ENCODE assay signal across 7 mouse cellular contexts in the genomic region with DNA sequence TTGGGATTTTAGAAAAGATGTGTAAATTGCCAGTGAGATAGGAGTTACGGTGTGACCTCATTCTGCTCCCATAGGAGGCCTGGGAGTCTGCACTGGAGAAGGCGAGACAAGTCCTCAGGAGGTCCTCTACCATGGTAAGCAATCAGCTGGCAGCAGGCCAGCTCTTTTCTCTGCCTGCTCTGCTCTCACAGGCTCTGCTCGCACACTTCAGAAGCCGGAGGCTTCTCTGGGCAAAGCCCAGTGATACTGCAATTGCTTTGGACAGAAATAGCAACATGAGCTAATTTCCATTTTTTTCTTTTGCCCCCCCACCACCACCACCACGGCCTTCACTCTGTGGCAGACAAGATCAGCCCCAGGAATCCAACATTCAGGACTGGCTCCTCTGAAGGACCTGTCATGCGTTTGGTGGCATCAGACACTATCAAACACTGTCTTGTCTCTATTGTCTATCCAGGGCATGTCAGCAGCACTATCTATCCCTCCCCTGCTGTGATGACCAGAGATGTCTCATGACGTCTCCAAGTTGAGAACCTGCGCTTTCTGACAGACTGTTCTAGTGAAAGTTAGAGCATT.
DNase-seq lines count a peak whose midpoint lies in the region; ATAC-seq lines count a peak whose summit lies in the region.

No protein-coding gene starts in this region.

- peak; percentile 43 for DNase-seq in right cerebral cortex, postnatal 14 days
- DNase-seq in right cerebral cortex, adult 18-20 months, result no peak
- DNase-seq in embryo, embryonic 9.5 days (ENCODE audit: extremely low spot score), result peak; percentile 2
- no peak for DNase-seq in B cell, adult 2 months
- DNase-seq in gastrocnemius, postnatal 36 days, result no peak

- H3K27me3 ChIP-seq in hindbrain, embryonic 12.5 days, result no peaks in the 10 kb centered on the region
- H3K27me3 ChIP-seq in lung, embryonic 16.5 days (ENCODE audit: control insufficient read depth, insufficient read depth, low read depth, low read length), result no peaks in the 10 kb centered on the region

- no peak overlapping the region for H3K9ac ChIP-seq in hindbrain, embryonic 12.5 days
- H3K9ac ChIP-seq in lung, embryonic 16.5 days (ENCODE audit: low read length), result no peak overlapping the region

- no peak overlapping the region for H3K4me3 ChIP-seq in hindbrain, embryonic 12.5 days
- no peak overlapping the region for H3K4me3 ChIP-seq in lung, embryonic 16.5 days (ENCODE audit: low read length)

- 0 out of 2 replicates have a peak, but pooled peaks cover 10% of the 10 kb centered on the region for H3K4me1 ChIP-seq in hindbrain, embryonic 12.5 days
- H3K4me1 ChIP-seq in lung, embryonic 16.5 days (replicated peaks; ENCODE audit: control insufficient read depth, insufficient read depth, low read length), result peaks cover 14% of the 10 kb centered on the region

- peak; percentile 71 for ATAC-seq in hindbrain, embryonic 12.5 days (ENCODE audit: low FRiP score)
- peak; percentile 94 for ATAC-seq in lung, embryonic 16.5 days (ENCODE audit: low read depth)

- H3K4me2 ChIP-seq in hindbrain, embryonic 12.5 days (replicated peaks), result no peak overlapping the region
- H3K4me2 ChIP-seq in lung, embryonic 16.5 days (ENCODE audit: low read depth, low read length), result peak overlapping the region; percentile 27

- H3K27ac ChIP-seq in hindbrain, embryonic 12.5 days, result 0 out of 2 replicates have a peak overlapping the region, but pooled peaks have one; percentile 35
- peak overlapping the region; percentile 68 for H3K27ac ChIP-seq in lung, embryonic 16.5 days (ENCODE audit: low read length)

- H3K36me3 ChIP-seq in hindbrain, embryonic 12.5 days, result no peaks in the 10 kb centered on the region
- H3K36me3 ChIP-seq in lung, embryonic 16.5 days (ENCODE audit: control insufficient read depth, insufficient read depth, low read length), result no peaks in the 10 kb centered on the region

- 46% methylated on average over 8 of the region's 8 CpGs for WGBS in hindbrain, embryonic 12.5 days
- 25% methylated on average over 8 of the region's 8 CpGs for WGBS in lung, embryonic 16.5 days

- no peaks in the 10 kb centered on the region for H3K9me3 ChIP-seq in hindbrain, embryonic 12.5 days (replicated peaks)
- no peaks in the 10 kb centered on the region for H3K9me3 ChIP-seq in lung, embryonic 16.5 days (ENCODE audit: control insufficient read depth, low read length)

- intact Hi-C loops in gastrocnemius, postnatal 36 days (cut with DNase I), result no loop called here

Comparison
In these comparisons a context has a peak if more than half of its experiments do, and no peak if none do; other contexts are left out.
1. DNase-seq: peak in right cerebral cortex, postnatal 14 days (single experiment) and embryo, embryonic 9.5 days (single experiment); none in right cerebral cortex, adult 18-20 months (single experiment), B cell, adult 2 months (0 of 2) and gastrocnemius, postnatal 36 days (0 of 2).